Mouse (Mus musculus) MEL (cell line): ENCODE data around the gene Filip1l. TPM values are rescaled to one million over a fixed set of nuclear protein-coding genes. Genes with fewer than 3 reads are reported as not detected.
A peak's percentile ranks its signal among the peaks of the same experiment; 100 is the strongest.

Source experiments
- DNase-seq: peaks from one replicate; pipeline ENCODE4 v3.0.0; 2011; ENCODE audit warnings: low read depth, low spot score
- H3K27ac ChIP-seq: 2 replicates; pipeline ENCODE4 v1.5.1; 2012; ENCODE audit warnings: low read depth, mild to moderate bottlenecking, control low read depth, low read length, moderate library complexity; ENCODE audit not compliant: control insufficient read depth
- H3K27me3 ChIP-seq, 2 experiments: fragments of 150-350 bp in 1 of 2; sonication (generic) in 1 of 2; 2 replicates each; pipeline ENCODE4 v1.6.1; 2012; ENCODE audit warnings: low read length in 2 of 2, mild to moderate bottlenecking in 2 of 2, improper control_type of control experiment in 1 of 2, moderate library complexity in 1 of 2; ENCODE audit not compliant: insufficient read depth in 2 of 2, control insufficient read depth in 1 of 2
- H3K36me3 ChIP-seq, 2 experiments: 2 replicates each; pipeline ENCODE4 v1.6.1; 2012 to 2014; ENCODE audit warnings: low read length in 2 of 2, improper control_type of control experiment in 1 of 2, inconsistent platforms in 1 of 2, mild to moderate bottlenecking in 1 of 2; ENCODE audit not compliant: insufficient read depth in 2 of 2, control insufficient read depth in 1 of 2
- H3K4me1 ChIP-seq, 2 experiments: fragments of 150-350 bp in 1 of 2; sonication (generic) in 1 of 2; 2 replicates each; pipeline ENCODE4 v1.6.1; 2012; ENCODE audit warnings: low read length in 2 of 2, improper control_type of control experiment in 1 of 2, mild to moderate bottlenecking in 1 of 2; ENCODE audit not compliant: insufficient read depth in 2 of 2, control insufficient read depth in 1 of 2
- H3K4me3 ChIP-seq, 2 experiments: fragments of 150-350 bp in 1 of 2; sonication (generic) in 1 of 2; 2 replicates each; pipeline ENCODE4 v1.5.1; 2012; ENCODE audit warnings: low read depth in 2 of 2, low read length in 2 of 2, mild to moderate bottlenecking in 2 of 2, moderate library complexity in 2 of 2, control low read depth in 1 of 2, improper control_type of control experiment in 1 of 2; ENCODE audit not compliant: control insufficient read depth in 1 of 2, insufficient read depth in 1 of 2
- H3K79me2 ChIP-seq: 2 replicates; pipeline ENCODE4 v1.6.1; 2012; ENCODE audit warnings: mild to moderate bottlenecking, low read length, moderate library complexity; ENCODE audit not compliant: control insufficient read depth, poor library complexity, insufficient read depth
- H3K9ac ChIP-seq: 2 replicates; pipeline ENCODE4 v1.6.1; 2012; ENCODE audit warnings: low read depth, mild to moderate bottlenecking, control low read depth, low read length, moderate library complexity; ENCODE audit not compliant: control insufficient read depth, poor library complexity, severe bottlenecking
- H3K9me3 ChIP-seq: fragments of 150-350 bp; sonication (generic); replicated peaks from 2 replicates; pipeline ENCODE4 v1.6.1; 2012; ENCODE audit warnings: mild to moderate bottlenecking, low read length, improper control_type of control experiment, moderate library complexity; ENCODE audit not compliant: insufficient read depth
- CHD2 ChIP-seq: IDR thresholded peaks from 2 replicates; pipeline ENCODE4 v1.6.1; 2011; ENCODE audit warnings: low read length, improper control_type of control experiment
- EP300 ChIP-seq, 2 experiments: IDR thresholded peaks; 2 replicates each; pipeline ENCODE4 v1.6.1; 2011; ENCODE audit warnings: improper control_type of control experiment in 2 of 2, low read length in 2 of 2, low read depth in 1 of 2, mild to moderate bottlenecking in 1 of 2
- ETS1 ChIP-seq: IDR thresholded peaks from 2 replicates; pipeline ENCODE4 v1.6.1; 2012; ENCODE audit warnings: low read depth, mild to moderate bottlenecking, inconsistent platforms, low read length, improper control_type of control experiment, moderate library complexity
- GATA1 ChIP-seq: IDR thresholded peaks from 2 replicates; pipeline ENCODE4 v1.6.1; 2011; ENCODE audit warnings: low read depth, low read length, improper control_type of control experiment
- HCFC1 ChIP-seq: IDR thresholded peaks from 2 replicates; pipeline ENCODE4 v1.6.1; 2012; ENCODE audit warnings: low read depth, mild to moderate bottlenecking, inconsistent platforms, low read length, improper control_type of control experiment, moderate library complexity
- JUND ChIP-seq: IDR thresholded peaks from 2 replicates; pipeline ENCODE4 v1.6.1; 2011; ENCODE audit warnings: low read depth, mild to moderate bottlenecking, improper control_type of control experiment, low read length
- MAFK ChIP-seq: IDR thresholded peaks from 2 replicates; pipeline ENCODE4 v1.6.1; 2011; ENCODE audit warnings: low read depth, mild to moderate bottlenecking, low read length, improper control_type of control experiment, borderline replicate concordance
- MAX ChIP-seq: IDR thresholded peaks from 2 replicates; pipeline ENCODE4 v1.6.1; 2011; ENCODE audit warnings: low read length, improper control_type of control experiment
- MEF2A ChIP-seq: IDR thresholded peaks from 2 replicates; pipeline ENCODE4 v1.6.1; 2014; ENCODE audit warnings: low read depth, mild to moderate bottlenecking, inconsistent platforms, low read length, improper control_type of control experiment; ENCODE audit not compliant: poor library complexity, insufficient replicate concordance, severe bottlenecking; ENCODE audit errors: extremely low read depth
- MXI1 ChIP-seq: IDR thresholded peaks from 2 replicates; pipeline ENCODE4 v1.6.1; 2011; ENCODE audit warnings: mild to moderate bottlenecking, low read depth, low read length, improper control_type of control experiment
- MYC ChIP-seq: IDR thresholded peaks from 2 replicates; pipeline ENCODE4 v1.6.1; 2011; ENCODE audit warnings: low read depth, mild to moderate bottlenecking, low read length, improper control_type of control experiment, moderate library complexity
- POLR2A ChIP-seq, 2 experiments: IDR thresholded peaks; 2 replicates each; pipeline ENCODE4 v1.6.1; 2011 to 2012; ENCODE audit warnings: low read length in 2 of 2, mild to moderate bottlenecking in 2 of 2, control low read depth in 1 of 2, improper control_type of control experiment in 1 of 2, low read depth in 1 of 2, moderate library complexity in 1 of 2; ENCODE audit not compliant: control insufficient read depth in 1 of 2, insufficient read depth in 1 of 2, poor library complexity in 1 of 2
- POLR2AphosphoS2 ChIP-seq: IDR thresholded peaks from 2 replicates; pipeline ENCODE4 v1.6.1; 2011; ENCODE audit warnings: low read length, improper control_type of control experiment
- POLR2AphosphoS5 ChIP-seq: IDR thresholded peaks from 2 replicates; pipeline ENCODE4 v1.6.1; 2012; ENCODE audit warnings: low read depth, borderline replicate concordance, mild to moderate bottlenecking, inconsistent platforms, low read length, moderate library complexity, mixed read lengths
- RAD21 ChIP-seq: IDR thresholded peaks from 2 replicates; pipeline ENCODE4 v1.6.1; 2011; ENCODE audit warnings: mild to moderate bottlenecking, low read depth, low read length, improper control_type of control experiment
- RCOR1 ChIP-seq: IDR thresholded peaks from 2 replicates; pipeline ENCODE4 v1.6.1; 2012; ENCODE audit warnings: low read depth, mild to moderate bottlenecking, inconsistent platforms, low read length, improper control_type of control experiment
- TAL1 ChIP-seq: IDR thresholded peaks from 2 replicates; pipeline ENCODE4 v1.6.1; 2012; ENCODE audit warnings: mild to moderate bottlenecking, inconsistent platforms, low read length, moderate library complexity, mixed read lengths
- TCF12 ChIP-seq: IDR thresholded peaks from 2 replicates; pipeline ENCODE4 v1.6.1; 2014; ENCODE audit warnings: low read depth, mild to moderate bottlenecking, inconsistent platforms, low read length, improper control_type of control experiment, moderate library complexity
- UBTF ChIP-seq: IDR thresholded peaks from 2 replicates; pipeline ENCODE4 v1.6.1; 2012; ENCODE audit warnings: low read depth, mild to moderate bottlenecking, inconsistent platforms, low read length, improper control_type of control experiment, moderate library complexity, borderline replicate concordance; ENCODE audit not compliant: insufficient read depth
- USF1 ChIP-seq: IDR thresholded peaks from 2 replicates; pipeline ENCODE4 v1.6.1; 2014; ENCODE audit warnings: low read depth, mild to moderate bottlenecking, inconsistent platforms, low read length, improper control_type of control experiment, moderate library complexity
- USF2 ChIP-seq, 2 experiments: IDR thresholded peaks; 2 replicates each; pipeline ENCODE4 v1.6.1; 2011 to 2012; ENCODE audit warnings: improper control_type of control experiment in 2 of 2, low read length in 2 of 2, borderline replicate concordance in 1 of 2, inconsistent platforms in 1 of 2, low read depth in 1 of 2, mild to moderate bottlenecking in 1 of 2; ENCODE audit not compliant: insufficient read depth in 1 of 2
- ZC3H11A ChIP-seq: IDR thresholded peaks from 2 replicates; pipeline ENCODE4 v1.6.1; 2012; ENCODE audit warnings: low read depth, mild to moderate bottlenecking, inconsistent platforms, low read length, improper control_type of control experiment
- ZKSCAN1 ChIP-seq: IDR thresholded peaks from 2 replicates; pipeline ENCODE4 v1.6.1; 2012; ENCODE audit warnings: low read depth, mild to moderate bottlenecking, inconsistent platforms, low read length, improper control_type of control experiment, moderate library complexity
- ZMIZ1 ChIP-seq: IDR thresholded peaks from 2 replicates; pipeline ENCODE4 v1.6.1; 2012; ENCODE audit warnings: low read depth, mild to moderate bottlenecking, inconsistent platforms, low read length, improper control_type of control experiment, moderate library complexity
- ZNF384 ChIP-seq: IDR thresholded peaks from 2 replicates; pipeline ENCODE4 v1.6.1; 2012; ENCODE audit warnings: low read depth, mild to moderate bottlenecking, inconsistent platforms, low read length, improper control_type of control experiment
- polyA plus RNA-seq, 2 experiments: library from polyadenylated mRNA; stranded (reverse) in 1 of 2; unstranded in 1 of 2; fragments of >175 nt in 1 of 2; fragments of >200 nt in 1 of 2; gene quantifications; 2 replicates each; pipeline versions ENCODE4 v1.2.1 to v1.2.4; 2012; ENCODE audit warnings: low replicate concordance in 2 of 2, low read depth in 1 of 2; ENCODE audit not compliant: insufficient read length in 2 of 2, insufficient read depth in 1 of 2, missing spikeins in 1 of 2
- total RNA-seq: library from RNA; depleted of rRNA; stranded (reverse); fragments of 300-350 nt; gene quantifications from 2 replicates; pipeline ENCODE4 v1.2.3, GENCODE M21; 2012

Filip1l gene
- total and polyA plus RNA-seq, 3 experiments, result 0.27 to 1.8 TPM; not detected in 1

DNA sequence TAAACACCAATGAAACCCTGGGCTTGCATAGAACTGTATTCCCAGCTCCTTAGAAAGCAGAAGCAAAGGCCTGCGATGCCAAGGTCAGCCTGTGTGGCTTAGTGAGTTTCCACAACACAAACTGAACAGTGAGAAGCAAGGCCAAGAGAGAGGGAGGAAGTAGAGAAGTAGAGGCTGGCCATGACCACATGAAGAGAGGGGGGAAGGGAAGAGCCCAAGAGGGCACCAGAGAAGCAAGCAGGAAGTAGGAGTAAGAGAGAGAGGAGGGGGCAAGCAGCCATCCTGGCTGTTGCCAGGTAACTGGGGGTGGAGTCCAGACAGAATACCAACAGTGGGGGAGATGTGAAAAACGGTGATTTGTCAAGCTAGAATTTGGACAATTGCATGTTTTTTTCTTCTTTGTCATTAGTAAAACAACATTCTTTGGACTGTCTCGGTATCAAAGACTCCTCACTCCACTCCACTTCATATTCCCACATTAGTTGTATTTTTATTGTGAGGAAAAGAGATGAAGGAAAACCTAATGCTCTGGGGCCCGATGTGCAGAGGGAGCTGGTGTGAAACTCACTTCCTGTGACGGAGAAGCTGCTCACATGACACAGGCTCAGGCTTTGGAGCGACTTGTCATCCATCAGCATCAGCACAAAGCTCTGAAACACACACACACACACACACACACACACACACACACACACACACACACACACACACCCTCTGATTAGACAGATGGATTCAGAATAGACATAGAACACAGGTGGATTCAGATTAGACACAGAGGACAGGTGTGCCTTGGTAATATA lies 70.3 kb downstream of the Filip1l start:
- DNase-seq, result peak; percentile 15
- Histone ChIP-seq H3K9ac (no peak overlapping the region), H3K4me3 (no peak overlapping the region)

DNA sequence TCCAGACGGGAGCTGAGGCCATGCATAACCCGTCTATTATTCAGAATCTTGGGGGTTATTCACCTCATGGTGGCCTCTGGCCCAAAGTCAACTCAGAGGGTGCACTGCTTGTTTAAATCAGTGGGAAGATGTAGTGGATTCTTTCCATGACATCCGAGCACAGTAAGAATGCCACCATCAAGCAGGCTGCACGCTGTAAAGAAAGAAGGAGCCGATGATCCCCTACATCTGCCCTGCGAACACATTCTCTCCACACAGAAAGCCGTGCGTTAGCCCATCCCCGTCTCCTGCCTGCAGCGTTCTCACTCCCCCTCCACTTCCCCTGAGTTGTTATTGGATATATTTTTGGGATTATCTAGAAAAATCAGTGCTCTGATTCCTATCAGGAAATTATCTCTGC lies 73.8 kb downstream of the Filip1l start:
- no peaks in the 10 kb centered on the region for H3K27me3 ChIP-seq
- H3K79me2 ChIP-seq, result no peaks in the 10 kb centered on the region
- no peak for TF ChIP-seq JUND
- no peak for TF ChIP-seq GATA1
- no peak for TF ChIP-seq MYC
- TF ChIP-seq MXI1, result no peak
- no peak for TF ChIP-seq UBTF
- TF ChIP-seq POLR2AphosphoS5, result no peak
- TF ChIP-seq CHD2, result no peak
- no peak for TF ChIP-seq HCFC1
- no peak for TF ChIP-seq ZMIZ1
- no peak for TF ChIP-seq ZNF384
- no peak for TF ChIP-seq USF1
- TF ChIP-seq RCOR1, result no peak
- TF ChIP-seq TCF12, result no peak
- TF ChIP-seq POLR2A (IDR thresholded peaks at IDR 0.05; ENCODE audit: control insufficient read depth in 1 of 2, insufficient read depth in 1 of 2, low read depth in 1 of 2, low read length in 2 of 2, poor library complexity in 1 of 2), result no peak
- no peak for TF ChIP-seq ETS1
- TF ChIP-seq TAL1, result no peak
- H3K27ac ChIP-seq, result no peak overlapping the region
- DNase-seq, result no peak
- no peak overlapping the region for H3K4me3 ChIP-seq
- no peak overlapping the region for H3K9ac ChIP-seq
- H3K4me1 ChIP-seq, result peaks cover 0 to 2% of the 10 kb centered on the region in 2 experiments; a peak in 2 of 4 replicates
- H3K36me3 ChIP-seq, result no peaks in the 10 kb centered on the region; a peak in 1 of 4 replicates
- no peaks in the 10 kb centered on the region for H3K9me3 ChIP-seq

More for the DNA sequence above, 70.3 kb downstream of the Filip1l start:
- no peaks in the 10 kb centered on the region for H3K79me2 ChIP-seq
- H3K36me3 ChIP-seq, result peaks cover 0 to 3% of the 10 kb centered on the region in 2 experiments; a peak in 2 of 4 replicates
- no peak overlapping the region for H3K27ac ChIP-seq
- H3K4me1 ChIP-seq, result peaks cover 0 to 2% of the 10 kb centered on the region in 2 experiments; a peak in 2 of 4 replicates
- no peaks in the 10 kb centered on the region for H3K27me3 ChIP-seq
- TF ChIP-seq POLR2A (IDR thresholded peaks at IDR 0.05; ENCODE audit: control insufficient read depth in 1 of 2, insufficient read depth in 1 of 2, low read depth in 1 of 2, low read length in 2 of 2, poor library complexity in 1 of 2), result no peak
- no peak for TF ChIP-seq CHD2
- TF ChIP-seq HCFC1, result no peak
- no peak for TF ChIP-seq ETS1
- TF ChIP-seq UBTF, result no peak
- no peak for TF ChIP-seq MAFK
- TF ChIP-seq GATA1, result no peak
- no peak for TF ChIP-seq USF2 (IDR thresholded peaks at IDR 0.05; ENCODE audit: borderline replicate concordance in 1 of 2, insufficient read depth in 1 of 2, low read depth in 1 of 2, low read length in 2 of 2)
- TF ChIP-seq ZKSCAN1, result no peak
- no peak for TF ChIP-seq RAD21
- no peak for TF ChIP-seq ZC3H11A
- no peak for TF ChIP-seq EP300 (IDR thresholded peaks at IDR 0.05; ENCODE audit: low read depth in 1 of 2, low read length in 2 of 2)
- no peak for TF ChIP-seq MEF2A
- no peak for TF ChIP-seq POLR2AphosphoS2
- TF ChIP-seq MAX, result no peak
- TF ChIP-seq POLR2AphosphoS5, result no peak
- H3K9me3 ChIP-seq, result no peaks in the 10 kb centered on the region
